Mouse (Mus musculus): Measurements from ENCODE around the gene Bicd2. TPM values are rescaled to one million over a fixed set of nuclear protein-coding genes. Genes with fewer than 3 reads are reported as not detected.

Bicd2 gene
- total RNA-seq (2022) = 10 to 100 TPM; 46.0 to 58.0 (median 50.2) TPM

DNA sequence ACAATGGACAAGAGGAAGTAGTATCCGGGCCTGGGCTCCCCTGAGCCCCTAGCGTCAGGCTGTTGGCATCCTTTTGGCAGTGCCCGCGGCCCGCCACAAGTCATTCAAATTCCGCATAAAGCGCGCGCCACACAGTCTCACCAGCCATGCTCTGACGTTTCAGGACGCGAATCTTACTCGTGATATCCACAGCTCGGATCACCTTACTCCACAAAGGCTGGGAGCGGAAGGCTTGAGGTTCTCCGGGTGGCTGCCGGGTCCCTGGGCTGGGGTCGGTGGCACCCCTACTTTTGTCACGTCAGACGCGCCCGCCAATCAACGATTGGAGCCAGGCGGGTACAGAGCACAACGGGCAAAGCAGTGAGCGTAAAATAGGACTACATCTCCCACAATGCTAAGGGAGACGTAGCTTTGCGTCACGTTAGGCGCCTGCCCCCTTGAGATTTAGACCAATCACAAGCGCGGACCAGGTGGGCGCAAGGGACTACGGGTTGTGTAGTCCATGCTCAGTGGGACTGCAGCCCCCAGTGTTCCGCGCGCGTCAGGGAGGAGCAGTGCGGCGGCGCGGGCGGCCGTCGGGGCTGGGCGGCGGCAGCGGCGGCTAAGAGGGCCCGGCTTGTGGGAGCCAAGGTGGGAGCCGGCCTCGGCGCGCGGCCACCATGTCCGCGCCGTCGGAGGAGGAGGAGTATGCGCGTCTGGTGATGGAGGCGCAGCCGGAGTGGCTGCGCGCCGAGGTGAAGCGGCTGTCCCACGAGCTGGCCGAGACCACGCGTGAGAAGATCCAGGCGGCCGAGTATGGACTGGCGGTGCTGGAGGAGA is at the start of gene Bicd2:
Bicd2 (plus strand) TSS at position 574 of the 819 bp plus-strand sequence.
- DNase-seq (ENCODE audit: low spot score in 2 of 2) = peak; percentile 98

DNA sequence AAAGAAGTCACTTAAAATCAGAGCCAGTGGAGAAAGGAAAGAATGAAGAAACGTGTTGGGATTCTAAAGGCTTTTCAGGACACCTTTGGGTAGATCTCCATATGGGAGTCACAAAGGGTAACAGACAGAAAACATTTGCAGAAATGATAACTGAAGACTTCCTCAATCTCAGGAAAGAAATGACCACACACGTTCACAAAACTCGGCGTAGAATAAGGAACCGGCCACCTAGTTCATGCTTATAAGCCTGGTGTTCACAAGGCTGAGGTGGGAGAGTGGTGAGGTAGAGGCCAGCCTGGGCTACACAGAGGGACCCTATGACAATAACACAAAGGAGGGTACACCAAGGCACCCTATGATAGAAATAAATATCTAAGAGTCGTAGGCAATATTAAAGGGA is 49.4 kb upstream of the Bicd2 start:
- no peak for DNase-seq (ENCODE audit: low spot score in 2 of 2)

DNA sequence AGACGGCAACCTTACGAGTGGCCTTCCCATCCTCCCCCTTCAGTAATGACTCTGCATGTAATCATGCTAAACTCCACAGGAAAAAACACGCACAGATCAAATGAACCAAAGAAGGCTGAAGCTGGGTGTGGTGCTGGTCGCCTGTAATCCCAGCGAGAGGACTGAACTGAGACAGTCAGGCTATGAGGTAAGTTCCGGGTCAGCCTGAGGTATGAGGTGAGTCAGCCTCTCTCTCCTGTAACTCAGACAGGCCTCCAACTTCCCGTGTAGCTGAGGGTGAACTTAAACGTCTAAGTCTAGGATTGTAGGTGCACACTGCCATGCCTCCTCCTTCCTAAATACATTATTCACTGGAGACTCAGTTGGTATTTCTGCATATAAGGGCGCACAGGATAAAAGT is 47.3 kb upstream of the Bicd2 start:
- DNase-seq (ENCODE audit: low spot score in 2 of 2) = no peak

DNA sequence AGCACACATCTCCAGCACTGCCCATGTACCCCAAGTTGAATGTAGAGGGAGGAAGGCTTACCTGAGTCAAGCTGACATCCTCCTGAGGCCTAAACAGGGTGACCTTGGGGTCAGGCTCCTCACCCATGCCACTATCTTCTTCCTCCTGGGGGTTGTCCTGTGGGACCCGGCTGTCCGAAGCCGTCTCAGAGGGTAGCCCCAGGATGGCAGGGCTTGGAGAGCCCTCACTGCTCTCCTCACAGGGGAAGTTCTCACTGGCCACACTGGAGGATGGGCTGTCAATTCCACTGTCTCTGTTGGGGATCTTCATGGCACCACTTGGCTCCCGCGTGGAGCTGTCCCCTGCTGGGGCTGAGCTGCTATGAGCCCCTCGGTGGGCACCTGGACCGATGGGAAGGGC is 45.1 kb upstream of the Bicd2 start:
- DNase-seq (ENCODE audit: low spot score in 2 of 2) = no peak

DNA sequence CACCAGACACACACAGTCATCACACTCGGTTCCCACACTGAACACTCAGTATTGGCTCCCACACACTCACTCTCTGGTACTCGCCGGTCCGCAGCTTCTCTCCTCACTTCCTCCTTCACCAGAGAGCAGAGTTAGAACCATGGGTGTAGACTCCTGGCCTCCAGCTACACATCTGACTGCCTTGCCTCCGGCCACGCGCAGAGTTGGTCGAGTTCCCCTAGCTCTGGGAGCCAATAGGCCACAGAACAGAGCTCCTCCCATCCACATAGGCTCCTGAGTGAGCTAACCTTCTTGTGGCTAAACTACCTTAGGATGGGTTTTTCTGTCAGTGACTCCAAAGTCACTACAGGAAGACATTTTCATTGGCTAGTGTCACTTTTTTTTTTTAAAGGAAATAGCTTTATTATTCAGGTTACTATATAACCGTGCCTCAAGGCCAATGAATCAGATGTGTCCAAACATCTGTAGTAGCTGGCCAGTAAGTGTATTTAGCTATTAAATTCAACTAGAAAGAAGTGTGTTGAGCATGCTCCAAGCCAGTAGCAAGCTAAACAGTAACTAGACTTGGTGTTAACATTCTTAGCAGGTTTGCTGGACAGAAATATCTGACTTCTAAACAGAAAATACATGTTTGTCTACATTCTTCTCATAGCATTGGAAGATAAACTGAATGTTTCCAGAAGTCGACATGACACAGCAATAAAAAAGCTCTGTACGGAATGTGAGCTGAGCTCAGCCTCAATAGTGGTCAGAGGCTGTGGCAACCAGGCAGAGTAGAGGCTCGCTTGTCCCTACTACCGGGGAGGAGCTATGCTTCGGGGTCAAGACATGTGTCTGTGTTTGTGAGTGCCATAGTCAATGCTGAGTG is 42.6 kb upstream of the Bicd2 start:
- no peak for DNase-seq (ENCODE audit: low spot score in 2 of 2)

DNA sequence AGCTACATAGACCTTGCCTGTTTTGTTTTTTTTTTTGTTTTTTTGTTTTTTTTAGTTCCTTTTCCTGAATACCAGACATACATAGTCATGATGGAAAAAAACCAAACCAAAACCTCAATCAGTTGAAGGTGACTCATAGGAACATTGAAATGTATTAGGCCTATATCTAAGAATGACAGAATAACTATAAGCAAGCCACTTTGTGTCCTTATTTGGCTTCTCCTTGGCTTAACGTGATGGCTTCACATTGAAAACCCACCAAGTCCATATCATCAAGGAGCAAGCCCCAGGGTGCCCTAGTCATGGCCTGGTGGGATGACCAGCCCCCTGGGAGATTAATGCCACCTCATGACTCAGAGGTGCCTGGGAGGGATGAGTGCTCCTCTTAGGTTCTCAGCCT is 40.6 kb upstream of the Bicd2 start:
- no peak for DNase-seq (ENCODE audit: low spot score in 2 of 2)

DNA sequence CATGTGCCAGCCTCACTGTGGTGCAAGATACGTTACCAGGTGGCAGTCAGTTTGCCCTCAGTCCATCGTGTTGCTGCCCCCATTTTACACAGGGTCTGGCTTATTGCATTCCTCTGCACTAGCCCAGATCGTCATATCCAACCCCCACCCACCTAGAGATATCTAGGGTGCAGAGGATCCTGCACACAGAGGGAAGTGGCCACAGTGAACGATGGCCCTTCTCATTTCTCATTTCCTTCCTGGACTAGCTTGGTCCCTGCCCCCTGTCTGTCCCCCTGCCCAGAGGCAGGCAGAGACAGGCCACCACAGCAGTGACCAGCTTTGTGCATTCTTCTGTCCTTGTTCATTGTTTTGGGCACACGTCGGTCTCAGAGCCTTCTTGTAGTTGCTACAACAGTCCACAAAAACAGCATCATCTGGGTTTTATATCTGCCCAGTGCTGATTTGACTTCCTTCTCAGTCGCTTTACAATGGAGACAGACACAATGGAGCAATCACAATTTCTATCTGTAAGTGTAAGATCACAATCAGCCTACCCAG is 34.5 kb upstream of the Bicd2 start:
- no peak for DNase-seq (ENCODE audit: low spot score in 2 of 2)

DNA sequence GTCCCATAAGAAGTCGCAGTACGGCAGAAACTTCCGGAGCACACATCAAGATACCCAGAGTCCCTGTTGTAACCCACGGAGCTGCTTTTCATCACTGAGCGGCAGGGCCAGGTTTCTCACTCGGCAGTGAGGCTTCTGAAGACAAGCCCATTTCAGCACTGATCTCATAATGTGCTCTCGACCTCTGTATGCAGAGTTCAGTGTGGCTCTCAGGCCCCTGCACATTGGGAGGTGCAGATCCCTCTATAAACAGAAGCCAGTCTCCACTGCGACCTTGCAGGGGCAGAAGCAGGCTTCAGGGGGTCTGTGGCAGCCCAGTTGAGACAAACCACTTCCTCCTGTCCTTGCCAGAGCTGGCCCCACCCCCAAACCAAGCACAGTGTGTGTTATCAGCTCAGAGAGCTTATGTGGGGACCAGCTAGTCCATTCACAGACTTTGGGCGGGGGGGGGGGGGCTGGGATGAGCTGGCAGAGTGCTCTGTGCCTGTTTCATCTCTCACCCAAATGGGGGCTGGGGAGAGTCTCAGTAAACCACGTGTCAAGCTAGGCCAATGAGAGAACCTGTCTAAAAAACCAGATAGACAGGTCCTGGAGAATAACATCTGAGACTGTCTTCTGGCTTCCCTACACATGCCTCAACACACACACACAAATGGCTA is 33.9 kb upstream of the Bicd2 start:
- no peak for DNase-seq (ENCODE audit: low spot score in 2 of 2)

DNA sequence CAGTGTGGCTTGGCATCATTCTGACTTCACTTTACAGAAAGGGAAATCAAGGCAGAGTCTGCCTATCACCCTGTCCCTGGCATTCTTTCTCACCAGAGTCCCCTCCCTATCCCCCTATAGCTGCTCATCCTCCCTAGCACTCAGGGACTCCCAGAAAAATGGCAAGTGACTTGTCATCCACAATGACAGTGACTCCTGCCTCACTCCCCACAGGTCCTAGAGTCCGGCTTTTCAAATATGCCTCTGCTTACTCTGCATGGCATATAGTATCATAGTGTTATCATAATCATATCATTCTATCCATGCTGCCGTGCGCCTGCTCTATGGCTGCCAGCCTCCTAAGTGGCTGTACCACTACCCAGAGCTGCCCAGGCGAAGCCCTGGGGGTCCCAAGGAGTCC is 33.2 kb upstream of the Bicd2 start:
- DNase-seq (ENCODE audit: low spot score in 2 of 2) = no peak

DNA sequence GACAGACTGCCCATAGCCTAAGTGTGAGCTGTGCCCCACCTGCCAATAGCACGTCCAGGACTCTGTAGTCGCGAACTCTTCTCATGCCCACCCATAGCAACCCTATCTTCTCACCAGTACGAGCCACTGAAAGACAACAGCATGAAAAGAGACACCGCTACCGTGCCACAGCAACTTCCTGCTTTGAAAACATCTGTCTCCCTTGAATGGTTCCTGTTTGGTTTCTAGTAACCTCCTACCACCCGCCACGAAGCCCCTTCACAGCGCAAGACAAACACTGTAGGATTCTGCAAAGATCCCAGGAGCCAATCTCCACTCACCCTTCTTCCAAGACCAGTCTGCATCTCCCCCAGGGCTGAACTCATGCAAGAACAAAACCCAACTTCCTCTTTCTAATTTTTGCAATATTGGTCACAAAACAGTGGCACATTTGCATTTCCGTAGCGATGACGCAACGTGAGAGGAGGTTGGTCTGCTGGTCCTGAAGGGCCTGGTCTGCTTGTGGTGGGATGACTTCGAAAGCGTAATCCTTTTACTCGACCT is 32.5 kb upstream of the Bicd2 start:
- no peak for DNase-seq (ENCODE audit: low spot score in 2 of 2)

DNA sequence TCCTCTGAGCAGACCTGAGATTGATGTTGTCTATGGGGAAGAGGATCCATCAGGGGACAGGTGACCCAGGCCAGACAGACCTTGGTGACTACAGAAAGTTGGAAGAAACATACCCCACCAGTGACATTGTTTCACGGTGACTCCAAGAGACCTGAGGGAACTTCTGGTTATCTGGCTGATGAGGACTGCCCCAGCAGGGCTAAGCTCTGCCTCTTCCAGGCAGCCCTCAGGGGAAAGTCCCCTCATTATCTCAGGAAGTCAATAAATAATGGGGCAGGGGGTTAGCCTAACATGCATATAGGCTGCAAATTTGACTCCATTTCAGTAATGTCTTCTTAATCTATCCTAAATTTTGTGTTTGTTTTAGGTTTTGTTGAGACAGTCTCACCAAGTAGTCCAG is 31.9 kb upstream of the Bicd2 start:
- no peak for DNase-seq (ENCODE audit: low spot score in 2 of 2)

DNA sequence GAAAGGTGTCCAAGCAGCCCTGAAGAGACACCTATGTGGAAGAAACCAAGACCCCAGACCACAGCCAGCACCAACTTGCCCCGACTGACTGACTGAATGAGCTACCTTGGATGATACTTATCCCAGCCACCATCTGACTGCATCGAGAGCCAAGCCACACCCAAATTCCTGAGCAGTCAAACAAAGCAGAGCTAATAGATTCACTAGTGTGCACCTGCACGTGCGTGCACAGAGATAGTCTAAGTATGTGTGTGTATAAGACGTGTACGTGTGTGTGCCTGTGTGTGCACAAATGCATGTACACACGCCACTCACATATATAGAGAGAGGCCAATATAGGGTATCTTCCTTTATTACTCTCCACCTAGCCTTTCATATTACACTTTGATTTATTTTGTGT is 29.7 kb upstream of the Bicd2 start:
- DNase-seq (ENCODE audit: low spot score in 2 of 2) = no peak

DNA sequence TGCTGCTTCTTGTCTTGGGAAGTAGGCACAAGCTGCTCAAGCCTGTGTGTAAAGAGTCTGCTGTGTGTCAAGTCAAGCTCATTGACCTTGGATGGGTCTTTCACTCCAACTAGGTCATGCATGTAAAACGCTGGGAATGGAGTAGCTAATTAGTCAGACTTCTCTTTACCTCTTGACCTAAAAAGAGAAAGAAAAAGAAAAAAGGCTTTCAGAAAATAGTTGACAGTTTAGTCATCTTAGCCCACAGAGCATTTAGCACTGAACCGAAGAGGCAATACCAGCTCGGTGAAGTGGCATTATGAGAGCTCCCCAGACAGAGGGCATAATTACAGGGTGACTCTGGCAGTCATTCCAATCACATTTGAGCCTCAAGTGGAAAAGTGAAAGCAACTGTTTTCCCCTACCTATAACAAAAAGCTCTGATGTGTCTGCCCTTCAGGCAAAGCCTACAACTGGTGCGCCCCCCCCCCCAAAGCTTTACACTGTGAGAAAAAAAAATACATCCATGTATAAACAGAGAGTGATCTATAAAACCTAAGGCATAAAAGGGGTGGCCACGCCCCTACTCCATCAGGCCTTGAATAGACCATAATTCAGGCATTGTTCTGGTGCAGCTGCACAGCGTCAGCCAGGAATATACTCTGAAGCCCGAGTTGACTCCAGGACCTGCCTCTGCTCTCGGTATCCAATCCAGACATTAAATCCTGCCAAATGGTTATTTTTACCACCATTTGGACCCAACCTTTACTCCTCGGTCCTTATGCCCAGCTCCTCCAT is 24.8 kb upstream of the Bicd2 start:
- DNase-seq (ENCODE audit: low spot score in 2 of 2) = no peak

DNA sequence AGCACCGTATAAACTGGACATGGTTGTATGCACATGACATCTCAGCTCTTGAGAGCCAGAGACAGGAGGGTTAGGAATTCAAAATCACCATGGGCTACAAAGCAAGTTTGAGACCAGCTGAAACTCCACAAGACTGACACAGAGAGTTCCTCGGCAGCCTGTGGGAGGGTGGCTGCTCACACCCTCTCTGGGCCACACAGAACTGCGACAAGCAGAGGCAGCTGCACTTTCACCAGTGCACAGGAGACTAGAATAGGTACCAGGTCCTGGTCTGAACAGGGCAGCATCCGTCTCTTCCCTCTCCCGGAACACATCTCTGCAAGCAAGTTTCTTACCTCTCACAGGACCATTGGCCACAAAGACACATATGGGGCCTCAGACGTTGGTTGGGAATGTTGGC is 23.9 kb upstream of the Bicd2 start:
- no peak for DNase-seq (ENCODE audit: low spot score in 2 of 2)

DNA sequence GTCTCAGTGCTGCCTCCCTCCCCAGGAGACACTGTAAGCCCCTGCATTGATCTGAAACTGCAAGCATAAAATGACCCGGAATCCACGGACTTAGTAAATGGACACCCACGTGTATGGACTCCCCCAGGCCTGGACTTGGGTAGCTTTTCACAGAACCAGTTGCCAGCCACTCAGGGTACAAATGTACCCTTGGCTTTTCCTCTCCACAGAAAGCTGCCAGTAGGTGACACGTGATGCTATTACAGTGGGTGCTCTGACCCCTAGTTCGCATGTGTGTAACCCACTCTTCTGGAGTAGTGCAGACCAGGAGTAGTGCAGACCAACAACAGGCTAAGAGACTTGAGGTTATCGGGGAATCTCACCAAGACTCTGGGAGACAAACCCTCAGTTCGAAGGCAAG is 23.5 kb upstream of the Bicd2 start:
- DNase-seq (ENCODE audit: low spot score in 2 of 2) = no peak

DNA sequence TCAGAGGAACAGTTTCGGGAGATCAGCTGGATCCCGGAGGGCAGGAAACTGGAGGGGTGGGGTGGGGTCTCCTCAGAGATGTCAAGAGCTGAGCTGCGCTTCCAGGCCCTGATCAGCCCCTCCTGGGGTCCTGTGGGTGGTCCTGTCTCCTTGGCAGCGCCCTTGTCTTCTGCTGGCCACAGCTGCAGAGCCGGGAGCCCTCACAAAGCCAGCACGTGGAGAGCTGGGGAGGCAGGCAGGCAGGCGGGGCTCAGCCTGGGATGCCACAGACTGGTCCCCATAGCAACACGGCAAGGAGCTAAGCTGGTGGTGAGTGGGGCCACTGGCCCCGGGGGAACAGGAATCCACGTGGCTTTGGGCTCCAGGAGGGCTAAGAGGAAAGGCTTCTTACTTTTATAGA is 21.3 kb upstream of the Bicd2 start, which contains the start of gene Fgd3:
Fgd3 (minus strand) TSS at position 272 of the 400 bp plus-strand sequence.
- DNase-seq (ENCODE audit: low spot score in 2 of 2) = peak; percentile 55 to 64

DNA sequence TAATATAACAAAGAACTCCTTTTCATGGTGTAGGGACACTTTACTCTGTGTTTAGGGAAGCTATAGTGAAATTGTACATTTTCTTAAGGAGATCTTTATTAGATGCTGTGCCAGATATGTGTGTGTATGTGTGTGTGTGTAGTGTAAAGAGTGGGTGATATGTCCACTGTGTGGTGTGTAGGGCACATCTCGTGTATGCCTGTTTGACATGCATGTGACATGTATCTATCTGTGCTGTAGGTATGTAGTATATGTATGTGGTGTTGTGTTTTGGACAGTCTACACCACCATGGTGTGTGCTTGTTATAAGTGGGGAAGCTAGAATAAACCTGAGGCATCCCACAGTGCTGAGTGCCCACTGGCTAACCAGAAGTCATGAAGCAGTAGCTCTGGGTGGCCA is 20.9 kb upstream of the Bicd2 start:
- no peak for DNase-seq (ENCODE audit: low spot score in 2 of 2)

DNA sequence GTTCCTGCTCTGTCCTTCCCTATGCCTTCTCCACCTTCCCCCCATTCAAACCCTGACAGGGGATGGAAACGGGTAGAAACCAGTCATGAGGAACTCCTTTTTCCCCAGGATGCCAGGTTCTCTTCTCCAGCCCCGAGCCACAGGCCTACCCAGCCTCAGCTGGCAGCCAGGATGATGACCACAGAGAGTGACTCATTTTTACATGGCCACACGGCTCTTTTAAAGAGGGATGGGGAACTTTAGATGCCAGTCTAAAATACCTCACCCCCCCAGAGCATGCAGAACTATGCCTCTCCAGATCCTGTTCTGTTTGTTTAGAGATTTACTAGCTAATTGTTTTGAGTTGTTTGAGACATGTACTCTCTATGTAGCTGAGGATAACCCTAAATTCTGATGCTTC is 19.9 kb upstream of the Bicd2 start:
- DNase-seq (ENCODE audit: low spot score in 2 of 2) = no peak

DNA sequence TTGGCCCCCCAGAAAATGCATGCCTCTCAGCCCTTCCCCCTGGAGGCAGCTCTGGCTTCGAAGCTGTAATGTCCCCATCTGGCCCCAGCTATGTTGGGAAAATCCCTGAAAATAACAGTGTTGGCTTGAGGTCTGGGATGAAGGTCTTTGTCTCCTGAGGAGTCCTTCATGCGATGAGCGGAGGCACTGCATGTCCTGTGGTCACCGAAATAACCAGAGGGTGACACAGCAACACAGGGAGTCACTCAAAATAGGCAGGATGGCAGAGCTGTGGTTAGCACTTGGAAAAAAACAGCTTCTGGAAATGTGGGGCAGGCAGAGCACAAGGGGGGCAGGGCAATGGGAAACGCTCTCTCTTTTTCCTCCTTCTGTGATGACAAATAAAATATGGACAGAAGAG is 19.2 kb upstream of the Bicd2 start:
- no peak for DNase-seq (ENCODE audit: low spot score in 2 of 2)

DNA sequence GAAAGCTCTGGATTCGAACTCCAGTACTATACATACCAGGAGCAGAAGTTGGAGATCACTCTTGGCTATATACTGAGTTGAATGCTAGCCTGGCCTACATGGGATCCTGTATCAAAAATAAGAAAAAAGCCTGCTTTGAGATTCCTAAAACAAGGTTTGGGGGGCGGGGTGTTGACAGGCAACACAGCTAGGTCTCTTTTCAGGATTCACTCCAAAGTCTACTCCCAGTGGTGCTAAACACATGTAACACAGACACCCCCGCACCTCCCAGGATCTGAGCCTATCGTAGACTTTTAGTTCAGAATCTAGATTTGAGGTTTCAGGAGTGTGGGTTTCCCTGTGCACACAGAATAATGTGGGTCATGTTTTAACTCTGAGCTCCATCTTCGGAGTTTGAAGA is 18.6 kb upstream of the Bicd2 start:
- DNase-seq (ENCODE audit: low spot score in 2 of 2) = no peak

DNA sequence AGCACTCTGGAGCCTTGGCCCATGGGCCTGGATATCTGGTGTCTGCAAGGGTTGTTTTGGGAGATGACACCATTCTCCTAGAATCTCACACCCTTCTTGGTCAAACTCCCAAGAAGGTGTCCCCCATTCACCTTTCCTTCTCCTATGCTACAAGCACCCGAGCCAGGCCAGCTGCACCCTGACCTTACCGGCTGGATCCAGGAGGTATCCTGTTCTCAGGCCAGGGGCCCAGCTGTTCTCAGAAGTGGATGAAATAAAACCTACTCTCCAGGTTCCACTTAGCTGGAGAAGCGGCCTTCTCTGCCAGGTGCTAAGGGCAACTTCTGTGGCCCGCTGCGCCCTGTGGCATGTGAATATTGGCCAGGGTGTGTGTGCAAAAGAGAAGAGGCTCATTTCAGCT is 16.5 kb upstream of the Bicd2 start:
- no peak for DNase-seq (ENCODE audit: low spot score in 2 of 2)

Data from layer of hippocampus, adult 8-10 months (tissue).